Mouse (Mus musculus) MEL (cell line): ENCODE data around the gene Edf1. TPM values are rescaled to one million over a fixed set of nuclear protein-coding genes. Genes with fewer than 3 reads are reported as not detected.

Experiments used
- DNase-seq: peaks from one replicate; pipeline ENCODE4 v3.0.0; 2011; ENCODE audit warnings: low read depth, low spot score
- H3K27ac ChIP-seq: 2 replicates; pipeline ENCODE4 v1.5.1; 2012; ENCODE audit warnings: low read depth, mild to moderate bottlenecking, control low read depth, low read length, moderate library complexity; ENCODE audit not compliant: control insufficient read depth
- H3K27me3 ChIP-seq, 2 experiments: fragments of 150-350 bp in 1 of 2; sonication (generic) in 1 of 2; 2 replicates each; pipeline ENCODE4 v1.6.1; 2012; ENCODE audit warnings: low read length in 2 of 2, mild to moderate bottlenecking in 2 of 2, improper control_type of control experiment in 1 of 2, moderate library complexity in 1 of 2; ENCODE audit not compliant: insufficient read depth in 2 of 2, control insufficient read depth in 1 of 2
- H3K36me3 ChIP-seq, 2 experiments: 2 replicates each; pipeline ENCODE4 v1.6.1; 2012 to 2014; ENCODE audit warnings: low read length in 2 of 2, improper control_type of control experiment in 1 of 2, inconsistent platforms in 1 of 2, mild to moderate bottlenecking in 1 of 2; ENCODE audit not compliant: insufficient read depth in 2 of 2, control insufficient read depth in 1 of 2
- H3K4me1 ChIP-seq, 2 experiments: fragments of 150-350 bp in 1 of 2; sonication (generic) in 1 of 2; 2 replicates each; pipeline ENCODE4 v1.6.1; 2012; ENCODE audit warnings: low read length in 2 of 2, improper control_type of control experiment in 1 of 2, mild to moderate bottlenecking in 1 of 2; ENCODE audit not compliant: insufficient read depth in 2 of 2, control insufficient read depth in 1 of 2
- H3K4me3 ChIP-seq, 2 experiments: fragments of 150-350 bp in 1 of 2; sonication (generic) in 1 of 2; 2 replicates each; pipeline ENCODE4 v1.5.1; 2012; ENCODE audit warnings: low read depth in 2 of 2, low read length in 2 of 2, mild to moderate bottlenecking in 2 of 2, moderate library complexity in 2 of 2, control low read depth in 1 of 2, improper control_type of control experiment in 1 of 2; ENCODE audit not compliant: control insufficient read depth in 1 of 2, insufficient read depth in 1 of 2
- H3K79me2 ChIP-seq: 2 replicates; pipeline ENCODE4 v1.6.1; 2012; ENCODE audit warnings: mild to moderate bottlenecking, low read length, moderate library complexity; ENCODE audit not compliant: control insufficient read depth, poor library complexity, insufficient read depth
- H3K9ac ChIP-seq: 2 replicates; pipeline ENCODE4 v1.6.1; 2012; ENCODE audit warnings: low read depth, mild to moderate bottlenecking, control low read depth, low read length, moderate library complexity; ENCODE audit not compliant: control insufficient read depth, poor library complexity, severe bottlenecking
- H3K9me3 ChIP-seq: fragments of 150-350 bp; sonication (generic); replicated peaks from 2 replicates; pipeline ENCODE4 v1.6.1; 2012; ENCODE audit warnings: mild to moderate bottlenecking, low read length, improper control_type of control experiment, moderate library complexity; ENCODE audit not compliant: insufficient read depth
- BHLHE40 ChIP-seq: IDR thresholded peaks from 2 replicates; pipeline ENCODE4 v1.6.1; 2012; ENCODE audit warnings: low read depth, mild to moderate bottlenecking, inconsistent platforms, low read length, improper control_type of control experiment, borderline replicate concordance
- CHD2 ChIP-seq: IDR thresholded peaks from 2 replicates; pipeline ENCODE4 v1.6.1; 2011; ENCODE audit warnings: low read length, improper control_type of control experiment
- CTCF ChIP-seq, 3 experiments: IDR thresholded peaks in 2 of 3; conservative IDR thresholded peaks in 1 of 3; 2 replicates each; pipeline ENCODE4 v1.5.1; 2011 to 2012; ENCODE audit warnings: low read length in 3 of 3, low read depth in 2 of 3, mild to moderate bottlenecking in 2 of 3, improper control_type of control experiment in 1 of 3, inconsistent platforms in 1 of 3, mixed read lengths in 1 of 3, moderate library complexity in 1 of 3; ENCODE audit not compliant: control insufficient read depth in 1 of 3, insufficient read depth in 1 of 3, poor library complexity in 1 of 3, severe bottlenecking in 1 of 3
- ELF1 ChIP-seq: IDR thresholded peaks from 2 replicates; pipeline ENCODE4 v1.6.1; 2014; ENCODE audit warnings: low read depth, mild to moderate bottlenecking, inconsistent platforms, low read length, improper control_type of control experiment, moderate library complexity
- EP300 ChIP-seq, 2 experiments: IDR thresholded peaks; 2 replicates each; pipeline ENCODE4 v1.6.1; 2011; ENCODE audit warnings: improper control_type of control experiment in 2 of 2, low read length in 2 of 2, low read depth in 1 of 2, mild to moderate bottlenecking in 1 of 2
- ETS1 ChIP-seq: IDR thresholded peaks from 2 replicates; pipeline ENCODE4 v1.6.1; 2012; ENCODE audit warnings: low read depth, mild to moderate bottlenecking, inconsistent platforms, low read length, improper control_type of control experiment, moderate library complexity
- GATA1 ChIP-seq: IDR thresholded peaks from 2 replicates; pipeline ENCODE4 v1.6.1; 2011; ENCODE audit warnings: low read depth, low read length, improper control_type of control experiment
- HCFC1 ChIP-seq: IDR thresholded peaks from 2 replicates; pipeline ENCODE4 v1.6.1; 2012; ENCODE audit warnings: low read depth, mild to moderate bottlenecking, inconsistent platforms, low read length, improper control_type of control experiment, moderate library complexity
- KAT2A ChIP-seq: conservative IDR thresholded peaks from 2 replicates; pipeline ENCODE4 v1.6.1; 2012; ENCODE audit warnings: low read depth, low read length, improper control_type of control experiment, inconsistent platforms
- MAX ChIP-seq: IDR thresholded peaks from 2 replicates; pipeline ENCODE4 v1.6.1; 2011; ENCODE audit warnings: low read length, improper control_type of control experiment
- MXI1 ChIP-seq: IDR thresholded peaks from 2 replicates; pipeline ENCODE4 v1.6.1; 2011; ENCODE audit warnings: mild to moderate bottlenecking, low read depth, low read length, improper control_type of control experiment
- MYB ChIP-seq: IDR thresholded peaks from 2 replicates; pipeline ENCODE4 v1.6.1; 2011; ENCODE audit warnings: mild to moderate bottlenecking, low read depth, low read length, improper control_type of control experiment
- MYC ChIP-seq: IDR thresholded peaks from 2 replicates; pipeline ENCODE4 v1.6.1; 2011; ENCODE audit warnings: low read depth, mild to moderate bottlenecking, low read length, improper control_type of control experiment, moderate library complexity
- NELFE ChIP-seq: IDR thresholded peaks from 2 replicates; pipeline ENCODE4 v1.6.1; 2011; ENCODE audit warnings: low read depth, low read length, improper control_type of control experiment
- NRF1 ChIP-seq: IDR thresholded peaks from 2 replicates; pipeline ENCODE4 v1.6.1; 2014; ENCODE audit warnings: low read depth, mild to moderate bottlenecking, inconsistent platforms, low read length, improper control_type of control experiment, moderate library complexity; ENCODE audit not compliant: poor library complexity, insufficient read depth, severe bottlenecking
- POLR2A ChIP-seq, 2 experiments: IDR thresholded peaks; 2 replicates each; pipeline ENCODE4 v1.6.1; 2011 to 2012; ENCODE audit warnings: low read length in 2 of 2, mild to moderate bottlenecking in 2 of 2, control low read depth in 1 of 2, improper control_type of control experiment in 1 of 2, low read depth in 1 of 2, moderate library complexity in 1 of 2; ENCODE audit not compliant: control insufficient read depth in 1 of 2, insufficient read depth in 1 of 2, poor library complexity in 1 of 2
- POLR2AphosphoS2 ChIP-seq: IDR thresholded peaks from 2 replicates; pipeline ENCODE4 v1.6.1; 2011; ENCODE audit warnings: low read length, improper control_type of control experiment
- RCOR1 ChIP-seq: IDR thresholded peaks from 2 replicates; pipeline ENCODE4 v1.6.1; 2012; ENCODE audit warnings: low read depth, mild to moderate bottlenecking, inconsistent platforms, low read length, improper control_type of control experiment
- SIN3A ChIP-seq: IDR thresholded peaks from 2 replicates; pipeline ENCODE4 v1.6.1; 2012; ENCODE audit warnings: low read length, improper control_type of control experiment, inconsistent platforms
- TAL1 ChIP-seq: IDR thresholded peaks from 2 replicates; pipeline ENCODE4 v1.6.1; 2012; ENCODE audit warnings: mild to moderate bottlenecking, inconsistent platforms, low read length, moderate library complexity, mixed read lengths
- TBP ChIP-seq: IDR thresholded peaks from 2 replicates; pipeline ENCODE4 v1.8.0; 2011; ENCODE audit warnings: low read depth, low read length, improper control_type of control experiment
- TCF12 ChIP-seq: IDR thresholded peaks from 2 replicates; pipeline ENCODE4 v1.6.1; 2014; ENCODE audit warnings: low read depth, mild to moderate bottlenecking, inconsistent platforms, low read length, improper control_type of control experiment, moderate library complexity
- UBTF ChIP-seq: IDR thresholded peaks from 2 replicates; pipeline ENCODE4 v1.6.1; 2012; ENCODE audit warnings: low read depth, mild to moderate bottlenecking, inconsistent platforms, low read length, improper control_type of control experiment, moderate library complexity, borderline replicate concordance; ENCODE audit not compliant: insufficient read depth
- ZC3H11A ChIP-seq: IDR thresholded peaks from 2 replicates; pipeline ENCODE4 v1.6.1; 2012; ENCODE audit warnings: low read depth, mild to moderate bottlenecking, inconsistent platforms, low read length, improper control_type of control experiment
- ZMIZ1 ChIP-seq: IDR thresholded peaks from 2 replicates; pipeline ENCODE4 v1.6.1; 2012; ENCODE audit warnings: low read depth, mild to moderate bottlenecking, inconsistent platforms, low read length, improper control_type of control experiment, moderate library complexity
- ZNF384 ChIP-seq: IDR thresholded peaks from 2 replicates; pipeline ENCODE4 v1.6.1; 2012; ENCODE audit warnings: low read depth, mild to moderate bottlenecking, inconsistent platforms, low read length, improper control_type of control experiment
- polyA plus RNA-seq, 2 experiments: library from polyadenylated mRNA; stranded (reverse) in 1 of 2; unstranded in 1 of 2; fragments of >175 nt in 1 of 2; fragments of >200 nt in 1 of 2; gene quantifications; 2 replicates each; pipeline versions ENCODE4 v1.2.1 to v1.2.4; 2012; ENCODE audit warnings: low replicate concordance in 2 of 2, low read depth in 1 of 2; ENCODE audit not compliant: insufficient read length in 2 of 2, insufficient read depth in 1 of 2, missing spikeins in 1 of 2
- total RNA-seq: library from RNA; depleted of rRNA; stranded (reverse); fragments of 300-350 nt; gene quantifications from 2 replicates; pipeline ENCODE4 v1.2.3, GENCODE M21; 2012

Edf1 gene
- total and polyA plus RNA-seq, 3 experiments: 142 to 318 TPM; not detected in 1

- Histone ChIP-seq H3K79me2 (peaks cover 30% of the 10 kb centered on the region), H3K27me3 (no peaks in the 10 kb centered on the region), H3K36me3 (peaks cover 0 to 7% of the 10 kb centered on the region in 2 experiments; a peak in 2 of 4 replicates), H3K27ac (peak within 1 kb of the TSS; percentile 59), H3K4me1 (peaks cover 2 to 7% of the 10 kb centered on the region in 2 experiments; a peak in 3 of 4 replicates), H3K9ac (peak within 1 kb of the TSS; percentile 93), H3K9me3 (no peaks in the 10 kb centered on the region), H3K4me3 (peak within 1 kb of the TSS; percentile 82 to 93)
- peak; percentile 99 for DNase-seq
- TF ChIP-seq NRF1: peak; percentile 54; the same call in 1 of the 2 replicates
- TF ChIP-seq ZMIZ1: peak; percentile 91
- peak; percentile 46 for TF ChIP-seq KAT2A
- TF ChIP-seq MAX: peak; percentile 45
- TF ChIP-seq POLR2AphosphoS2: peak; percentile 82
- TF ChIP-seq MYC: peak; percentile 50; the same call in 1 of the 2 replicates
- peak; percentile 23 for TF ChIP-seq TCF12
- TF ChIP-seq TAL1: no peak
- peak; percentile 29; the same call in 1 of the 2 replicates for TF ChIP-seq ZNF384
- no peak for TF ChIP-seq UBTF
- peak; percentile 81 for TF ChIP-seq SIN3A
- TF ChIP-seq MYB: no peak
- TF ChIP-seq CTCF (IDR thresholded peaks at IDR 0.05 in 2 of 3, conservative IDR thresholded peaks at IDR 0.05 in 1 of 3; ENCODE audit: control insufficient read depth in 1 of 3, insufficient read depth in 1 of 3, low read depth in 2 of 3, low read length in 3 of 3, poor library complexity in 1 of 3, severe bottlenecking in 1 of 3): no peak
- TF ChIP-seq MXI1: peak; percentile 59
- peak; percentile 64 to 88; a peak in 3 of 4 replicates for TF ChIP-seq POLR2A (IDR thresholded peaks at IDR 0.05; ENCODE audit: control insufficient read depth in 1 of 2, insufficient read depth in 1 of 2, low read depth in 1 of 2, low read length in 2 of 2, poor library complexity in 1 of 2)
- 0 out of 2 replicates have a peak, but pooled peaks have one; percentile 25 for TF ChIP-seq BHLHE40
- TF ChIP-seq ZC3H11A: no peak
- TF ChIP-seq RCOR1: no peak
- TF ChIP-seq TBP: peak; percentile 86
- peak; percentile 76 for TF ChIP-seq ELF1
- 0 out of 4 replicates have a peak, but pooled peaks of 1 of the 2 experiments have one; percentile 27 for TF ChIP-seq EP300 (IDR thresholded peaks at IDR 0.05; ENCODE audit: low read depth in 1 of 2, low read length in 2 of 2)
- TF ChIP-seq HCFC1: peak; percentile 73
- TF ChIP-seq GATA1: no peak
- peak; percentile 91 for TF ChIP-seq CHD2
- no peak for TF ChIP-seq ETS1
- peak; percentile 81 for TF ChIP-seq NELFE
Observed at GRCm38 (mm10) chr2:25546811-25547491, 10.7 kb upstream of the Edf1 start, which contains the start of gene Traf2. Gene Traf2, minus strand, starts transcription at chr2:25546940.
